Mouse (Mus musculus): ENCODE data around the gene Slc1a6. TPM values are rescaled to one million over a fixed set of nuclear protein-coding genes. Genes with fewer than 3 reads are reported as not detected.
A peak's percentile ranks its signal among the peaks of the same experiment; 100 is the strongest.

Slc1a6 gene
- polyA plus RNA-seq (2014; fragmentation: Nextera tagmentation; extraction: Ambion mirVana), result 1.1 and 1.2 TPM in 2 replicates

DNA sequence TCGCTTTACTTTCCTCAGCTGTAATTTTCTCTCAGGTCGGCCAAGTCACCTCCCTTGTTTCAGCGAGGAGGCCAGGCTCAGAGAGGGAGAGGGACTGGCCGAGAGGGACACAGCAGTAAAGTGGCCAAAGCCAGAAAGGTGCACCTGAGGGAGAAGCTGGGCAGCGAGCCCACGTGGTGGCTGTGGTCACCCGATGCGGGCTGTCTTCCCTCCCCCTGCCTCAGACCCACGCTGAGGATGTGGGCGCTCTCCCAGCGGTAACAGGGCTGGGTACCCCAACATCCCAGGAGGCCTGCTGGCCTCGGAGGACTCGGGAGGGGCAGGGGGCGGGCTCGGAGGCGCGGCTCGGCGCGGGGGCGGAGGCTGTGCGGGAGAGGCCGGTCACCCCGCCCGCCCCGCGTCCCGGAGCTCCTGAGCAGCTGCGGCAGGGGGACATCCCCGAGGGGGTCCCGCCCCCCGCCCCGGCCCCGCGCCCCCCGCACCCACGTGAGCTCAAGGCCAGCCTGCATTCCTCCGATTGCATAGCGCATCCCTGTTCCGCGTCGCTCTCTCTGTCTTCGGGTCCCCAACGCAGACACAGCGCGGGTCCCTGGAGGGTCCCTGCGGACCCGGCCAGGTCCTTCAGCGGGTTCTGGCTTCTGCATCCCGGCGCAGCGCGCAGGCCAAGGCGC, at the start of gene Slc1a6:
Gene Slc1a6 (plus strand): TSS at position 516 of the 671 bp plus-strand sequence.
- DNase-seq (ENCODE audit: low spot score) (peak; percentile 61), ATAC-seq (replicated peaks; ENCODE audit: low FRiP score, low TSS enrichment, low read depth) (peak; percentile 61)
- Histone ChIP-seq H3K4me3 (ENCODE audit: low read depth, low read length) (peak within 1 kb of the TSS; percentile 43), H3K9me3 (ENCODE audit: control insufficient read depth, low read length) (no peaks in the 10 kb centered on the region), H3K27ac (ENCODE audit: low read depth) (no peak within 1 kb of the TSS), H3K4me1 (replicated peaks; ENCODE audit: control insufficient read depth, insufficient read depth, low read length) (peaks cover 6% of the 10 kb centered on the region; the same call in 1 of the 2 replicates), H3K4me2 (ENCODE audit: low read length) (peak within 1 kb of the TSS; percentile 89), H3K27me3 (replicated peaks; ENCODE audit: control insufficient read depth, insufficient read depth, low read length) (no peaks in the 10 kb centered on the region), H3K9ac (ENCODE audit: low read length) (peak within 1 kb of the TSS; percentile 60), H3K36me3 (ENCODE audit: control insufficient read depth, insufficient read depth, low read length) (no peaks in the 10 kb centered on the region)
- WGBS, result under 1% methylated on average over 47 of the region's 54 CpGs

GRCm38 (mm10) chr10:78739821-78740220, 40.5 kb upstream of the Slc1a6 start:
- Histone ChIP-seq H3K27ac (ENCODE audit: low read depth) (no peak overlapping the region), H3K9ac (ENCODE audit: low read length) (no peak overlapping the region), H3K4me3 (ENCODE audit: low read depth, low read length) (no peak overlapping the region), H3K36me3 (ENCODE audit: control insufficient read depth, insufficient read depth, low read length) (no peaks in the 10 kb centered on the region), H3K4me1 (replicated peaks; ENCODE audit: control insufficient read depth, insufficient read depth, low read length) (no peaks in the 10 kb centered on the region), H3K4me2 (ENCODE audit: low read length) (no peak overlapping the region), H3K27me3 (replicated peaks; ENCODE audit: control insufficient read depth, insufficient read depth, low read length) (no peaks in the 10 kb centered on the region), H3K9me3 (ENCODE audit: control insufficient read depth, low read length) (no peaks in the 10 kb centered on the region)
- DNase-seq (ENCODE audit: low spot score) (no peak), ATAC-seq (replicated peaks; ENCODE audit: low FRiP score, low TSS enrichment, low read depth) (no peak)
- 72% methylated on average over 4 of the region's 4 CpGs for WGBS

DNA sequence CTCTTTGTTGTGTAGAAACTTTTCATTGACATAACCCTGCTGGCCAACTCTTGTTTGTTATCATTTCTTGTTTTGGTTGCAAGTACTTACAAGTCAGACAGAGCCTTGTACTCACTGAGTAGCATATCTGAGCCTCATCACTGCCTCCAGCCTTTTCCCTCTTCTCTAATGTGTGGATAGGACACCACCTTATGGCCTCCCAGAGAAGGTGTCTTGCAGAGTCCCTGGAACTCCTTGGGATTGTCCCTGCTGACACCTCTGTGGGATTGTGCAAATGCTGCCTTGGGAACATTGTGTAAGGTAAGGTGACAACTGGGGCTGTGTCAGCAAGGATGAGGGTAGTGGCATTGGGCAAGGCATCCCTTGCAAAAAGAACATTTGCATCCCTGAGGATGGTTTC, 36.6 kb upstream of the Slc1a6 start:
- H3K27me3 ChIP-seq (replicated peaks; ENCODE audit: control insufficient read depth, insufficient read depth, low read length), result no peaks in the 10 kb centered on the region
- H3K9me3 ChIP-seq (ENCODE audit: control insufficient read depth, low read length), result no peaks in the 10 kb centered on the region
- no peak overlapping the region for H3K4me2 ChIP-seq (ENCODE audit: low read length)
- no peak overlapping the region for H3K4me3 ChIP-seq (ENCODE audit: low read depth, low read length)
- no peak for DNase-seq (ENCODE audit: low spot score)
- peaks cover 6% of the 10 kb centered on the region; the same call in 1 of the 2 replicates for H3K4me1 ChIP-seq (replicated peaks; ENCODE audit: control insufficient read depth, insufficient read depth, low read length)
- no peaks in the 10 kb centered on the region for H3K36me3 ChIP-seq (ENCODE audit: control insufficient read depth, insufficient read depth, low read length)
- H3K9ac ChIP-seq (ENCODE audit: low read length), result no peak overlapping the region
- H3K27ac ChIP-seq (ENCODE audit: low read depth), result no peak overlapping the region
- no peak for ATAC-seq (replicated peaks; ENCODE audit: low FRiP score, low TSS enrichment, low read depth)

DNA sequence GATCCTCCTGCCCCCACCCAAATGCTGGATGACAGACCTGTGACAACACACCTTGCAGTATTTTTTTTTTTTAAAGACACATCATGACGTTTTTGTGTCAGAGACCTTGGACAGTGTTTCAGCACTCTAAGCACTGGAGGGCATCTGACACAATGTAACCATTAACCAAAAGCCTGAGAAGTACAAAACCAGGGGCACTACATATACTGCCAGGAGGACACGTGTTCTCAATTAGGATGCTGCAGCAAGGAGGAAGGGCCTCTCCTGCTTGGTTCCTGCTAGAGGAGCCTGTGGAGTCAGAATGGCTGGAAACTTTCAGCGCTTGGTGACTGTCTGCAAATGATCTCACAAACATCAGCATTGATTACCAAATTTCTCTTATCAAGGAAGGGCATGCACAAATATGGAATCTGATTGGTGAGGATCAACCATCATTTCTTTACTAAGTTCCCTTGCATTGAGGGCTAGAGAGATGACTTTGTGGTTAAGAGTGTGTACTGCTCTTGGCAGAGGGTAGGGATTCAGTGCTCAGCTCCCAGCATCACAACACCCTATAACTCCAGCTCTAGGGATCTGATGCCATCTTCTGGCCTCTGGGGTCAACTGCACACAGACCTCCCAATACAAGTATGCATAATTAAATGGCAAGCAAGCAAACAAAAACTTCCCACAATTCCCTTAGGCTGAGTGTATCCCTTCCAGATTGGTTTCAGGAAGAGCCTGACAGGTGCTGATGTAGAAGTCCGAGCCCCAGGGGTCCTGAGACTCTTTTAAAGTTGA, 34.7 kb upstream of the Slc1a6 start:
- Histone ChIP-seq H3K27me3 (replicated peaks; ENCODE audit: control insufficient read depth, insufficient read depth, low read length) (no peaks in the 10 kb centered on the region), H3K27ac (ENCODE audit: low read depth) (no peak overlapping the region), H3K4me3 (ENCODE audit: low read depth, low read length) (no peak overlapping the region), H3K36me3 (ENCODE audit: control insufficient read depth, insufficient read depth, low read length) (no peaks in the 10 kb centered on the region), H3K9ac (ENCODE audit: low read length) (no peak overlapping the region), H3K9me3 (ENCODE audit: control insufficient read depth, low read length) (no peaks in the 10 kb centered on the region), H3K4me2 (ENCODE audit: low read length) (no peak overlapping the region), H3K4me1 (replicated peaks; ENCODE audit: control insufficient read depth, insufficient read depth, low read length) (peaks cover 6% of the 10 kb centered on the region; the same call in 1 of the 2 replicates)
- WGBS, result 49% methylated on average over 4 of the region's 4 CpGs
- DNase-seq (ENCODE audit: low spot score) (no peak), ATAC-seq (replicated peaks; ENCODE audit: low FRiP score, low TSS enrichment, low read depth) (no peak)

- peak; percentile 78 for ATAC-seq (replicated peaks; ENCODE audit: low FRiP score, low TSS enrichment, low read depth)
- WGBS, result 1% methylated on average over 27 of the region's 27 CpGs
- peak overlapping the region; percentile 70 for H3K4me2 ChIP-seq (ENCODE audit: low read length)
Measured at GRCm38 (mm10) chr10:78747035-78747721, 33.1 kb upstream of the Slc1a6 start.

GRCm38 (mm10) chr10:78748161-78748560, 32.1 kb upstream of the Slc1a6 start:
- Histone ChIP-seq H3K9me3 (ENCODE audit: control insufficient read depth, low read length) (no peaks in the 10 kb centered on the region), H3K9ac (ENCODE audit: low read length) (no peak overlapping the region), H3K27me3 (replicated peaks; ENCODE audit: control insufficient read depth, insufficient read depth, low read length) (no peaks in the 10 kb centered on the region), H3K4me3 (ENCODE audit: low read depth, low read length) (no peak overlapping the region), H3K4me2 (ENCODE audit: low read length) (no peak overlapping the region), H3K27ac (ENCODE audit: low read depth) (no peak overlapping the region), H3K4me1 (replicated peaks; ENCODE audit: control insufficient read depth, insufficient read depth, low read length) (peaks cover 10% of the 10 kb centered on the region; the same call in 1 of the 2 replicates), H3K36me3 (ENCODE audit: control insufficient read depth, insufficient read depth, low read length) (no peaks in the 10 kb centered on the region)
- no peak for ATAC-seq (replicated peaks; ENCODE audit: low FRiP score, low TSS enrichment, low read depth)
- 79% methylated on average over 13 of the region's 13 CpGs for WGBS
- no peak for DNase-seq (ENCODE audit: low spot score)

More at GRCm38 (mm10) chr10:78747035-78747721, 33.1 kb upstream of the Slc1a6 start:
- Histone ChIP-seq H3K4me3 (ENCODE audit: low read depth, low read length) (peak overlapping the region; percentile 36), H3K27ac (ENCODE audit: low read depth) (no peak overlapping the region), H3K36me3 (ENCODE audit: control insufficient read depth, insufficient read depth, low read length) (no peaks in the 10 kb centered on the region), H3K27me3 (replicated peaks; ENCODE audit: control insufficient read depth, insufficient read depth, low read length) (no peaks in the 10 kb centered on the region), H3K4me1 (replicated peaks; ENCODE audit: control insufficient read depth, insufficient read depth, low read length) (peaks cover 10% of the 10 kb centered on the region; the same call in 1 of the 2 replicates), H3K9ac (ENCODE audit: low read length) (no peak overlapping the region), H3K9me3 (ENCODE audit: control insufficient read depth, low read length) (no peaks in the 10 kb centered on the region)
- peak; percentile 66 for DNase-seq (ENCODE audit: low spot score)

DNA sequence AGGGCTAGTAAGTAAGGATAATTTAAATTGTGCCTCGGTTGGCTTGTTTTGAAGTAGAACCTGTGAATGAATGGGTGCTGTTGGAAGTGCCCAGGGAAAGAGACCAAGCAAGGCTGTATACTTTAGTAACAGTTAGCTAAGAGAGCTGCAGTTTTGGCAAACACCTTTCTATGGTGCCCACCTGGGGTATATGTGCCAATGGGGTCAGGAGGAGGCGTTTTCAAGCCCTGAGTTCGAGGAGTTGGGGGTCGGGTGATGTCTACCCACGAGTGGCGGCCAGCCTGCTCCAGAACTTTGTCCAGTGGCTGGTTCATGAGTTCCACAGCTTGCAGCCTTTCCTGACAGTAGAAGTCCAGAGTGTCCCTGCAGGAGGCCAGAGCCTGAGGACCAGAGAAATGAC, 31.4 kb upstream of the Slc1a6 start:
- Histone ChIP-seq H3K27ac (ENCODE audit: low read depth) (no peak overlapping the region), H3K9me3 (ENCODE audit: control insufficient read depth, low read length) (no peaks in the 10 kb centered on the region), H3K36me3 (ENCODE audit: control insufficient read depth, insufficient read depth, low read length) (no peaks in the 10 kb centered on the region), H3K27me3 (replicated peaks; ENCODE audit: control insufficient read depth, insufficient read depth, low read length) (no peaks in the 10 kb centered on the region), H3K4me3 (ENCODE audit: low read depth, low read length) (no peak overlapping the region), H3K4me2 (ENCODE audit: low read length) (no peak overlapping the region), H3K4me1 (replicated peaks; ENCODE audit: control insufficient read depth, insufficient read depth, low read length) (peaks cover 10% of the 10 kb centered on the region; the same call in 1 of the 2 replicates), H3K9ac (ENCODE audit: low read length) (no peak overlapping the region)
- DNase-seq (ENCODE audit: low spot score) (no peak), ATAC-seq (replicated peaks; ENCODE audit: low FRiP score, low TSS enrichment, low read depth) (no peak)
- WGBS, result 93% methylated on average over 6 of the region's 6 CpGs

GRCm38 (mm10) chr10:78752452-78753191, 27.7 kb upstream of the Slc1a6 start, which contains the start of gene Ccdc105:
Gene Ccdc105, minus strand, starts transcription at chr10:78753065.
- Histone ChIP-seq H3K9ac (ENCODE audit: low read length) (peak within 1 kb of the TSS; percentile 55), H3K27ac (ENCODE audit: low read depth) (peak within 1 kb of the TSS; percentile 64; the same call in 1 of the 2 replicates), H3K4me2 (ENCODE audit: low read length) (peak within 1 kb of the TSS; percentile 83), H3K27me3 (replicated peaks; ENCODE audit: control insufficient read depth, insufficient read depth, low read length) (no peaks in the 10 kb centered on the region), H3K36me3 (ENCODE audit: control insufficient read depth, insufficient read depth, low read length) (no peaks in the 10 kb centered on the region), H3K4me3 (ENCODE audit: low read depth, low read length) (peak within 1 kb of the TSS; percentile 51), H3K9me3 (ENCODE audit: control insufficient read depth, low read length) (no peaks in the 10 kb centered on the region), H3K4me1 (replicated peaks; ENCODE audit: control insufficient read depth, insufficient read depth, low read length) (peaks cover 7% of the 10 kb centered on the region; the same call in 1 of the 2 replicates)
- WGBS, result 1% methylated on average over 60 of the region's 61 CpGs
- peak; percentile 90 for ATAC-seq (replicated peaks; ENCODE audit: low FRiP score, low TSS enrichment, low read depth)
- DNase-seq (ENCODE audit: low spot score), result peak; percentile 86

All from intestine, embryonic 14.5 days (tissue).